Mouse (Mus musculus): ENCODE data around the gene Zfp169. TPM values are rescaled to one million over a fixed set of nuclear protein-coding genes. Genes with fewer than 3 reads are reported as not detected.

Gene Zfp169
- polyA plus RNA-seq, 1 experiment from 2014 or later, result 8.4 TPM

DNA sequence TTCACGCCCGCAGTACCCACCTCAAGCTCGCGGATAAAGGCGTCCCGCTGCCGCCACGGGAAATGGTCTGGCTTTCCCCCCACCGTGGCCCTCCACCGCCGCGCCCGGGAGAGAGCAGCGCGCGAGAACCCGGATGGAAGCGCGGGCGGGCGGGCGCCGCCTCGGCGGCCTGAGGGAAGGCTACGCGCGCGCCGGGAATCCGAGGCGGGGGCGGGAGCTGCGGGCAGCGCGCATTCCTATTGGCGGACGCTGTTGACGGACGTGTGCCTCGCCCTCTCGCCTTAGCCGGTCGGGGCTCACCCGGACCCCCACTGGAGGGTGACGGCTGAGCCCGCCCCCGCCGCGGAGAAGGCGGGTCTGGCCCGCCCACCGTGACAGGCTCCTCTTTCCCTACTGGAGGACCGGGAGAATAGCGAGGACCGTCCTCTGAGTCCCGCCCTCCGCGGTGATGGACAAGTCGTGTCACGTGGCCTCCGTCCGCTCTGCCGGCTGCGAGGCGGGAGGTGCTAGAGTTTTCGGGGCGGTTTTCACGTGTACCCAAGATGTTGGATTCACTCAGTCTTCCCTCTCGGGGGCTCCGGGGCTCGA, 33.2 kb upstream of the Zfp169 start:
- Histone ChIP-seq H3K4me3 (replicated peaks; ENCODE audit: low read length) (peak overlapping the region; percentile 96), H3K4me1 (replicated peaks; ENCODE audit: control insufficient read depth, insufficient read depth, low read length) (peaks cover 15% of the 10 kb centered on the region), H3K27me3 (replicated peaks; ENCODE audit: control insufficient read depth, insufficient read depth, low read length) (no peaks in the 10 kb centered on the region), H3K9ac (replicated peaks; ENCODE audit: low read depth, low read length) (peak overlapping the region; percentile 98), H3K27ac (ENCODE audit: low read length) (peak overlapping the region; percentile 100), H3K4me2 (ENCODE audit: low read length) (peak overlapping the region; percentile 56), H3K36me3 (ENCODE audit: control insufficient read depth, insufficient read depth) (no peaks in the 10 kb centered on the region), H3K9me3 (ENCODE audit: control insufficient read depth, low read length) (no peaks in the 10 kb centered on the region)
- peak; percentile 98 for ATAC-seq
- under 1% methylated on average over 68 of the region's 72 CpGs for WGBS

DNA sequence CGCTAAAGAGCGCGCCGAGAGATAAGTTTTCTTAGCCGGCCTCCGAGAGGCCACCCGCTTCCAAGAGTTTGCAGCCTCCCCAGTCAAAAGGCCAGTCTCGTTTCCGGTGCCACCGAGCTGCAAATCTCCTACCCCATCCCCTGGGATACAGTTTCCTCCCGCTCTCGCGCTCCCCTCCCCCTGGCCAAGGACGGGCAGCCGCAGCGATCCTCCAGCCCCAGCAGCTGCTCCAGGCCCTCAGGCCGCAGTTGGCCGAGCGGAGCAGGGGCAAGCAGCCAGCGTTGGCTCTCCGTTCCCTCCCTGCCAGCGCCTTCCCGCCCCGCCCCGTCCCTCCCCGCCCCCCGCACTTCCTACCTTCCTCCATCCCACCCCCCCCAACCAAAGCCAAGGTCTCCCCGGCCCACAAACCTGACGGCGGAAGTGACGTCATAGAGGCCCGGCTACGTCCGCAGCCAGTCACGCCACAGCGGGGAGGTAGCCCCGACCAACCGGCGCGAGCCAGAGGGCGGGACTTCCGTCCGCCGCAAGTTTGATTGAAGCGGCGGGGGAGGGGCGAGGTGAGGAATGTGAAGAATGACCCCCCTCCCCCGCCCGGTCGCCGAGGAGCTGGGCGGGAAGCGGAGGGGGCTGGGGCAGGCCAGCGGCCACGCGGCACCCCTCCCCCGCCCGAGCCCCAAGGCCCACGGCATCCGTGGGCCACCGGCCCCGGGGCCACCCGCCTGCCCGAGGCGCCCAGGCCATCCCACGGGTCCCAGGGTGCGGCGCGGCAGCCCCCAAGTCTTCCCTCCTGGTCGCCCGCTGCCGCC, 32.4 kb upstream of the Zfp169 start:
- peak; percentile 82 for ATAC-seq
- Histone ChIP-seq H3K9ac (replicated peaks; ENCODE audit: low read depth, low read length) (peak overlapping the region; percentile 98), H3K9me3 (ENCODE audit: control insufficient read depth, low read length) (no peaks in the 10 kb centered on the region), H3K27me3 (replicated peaks; ENCODE audit: control insufficient read depth, insufficient read depth, low read length) (no peaks in the 10 kb centered on the region), H3K27ac (ENCODE audit: low read length) (peak overlapping the region; percentile 100), H3K4me1 (replicated peaks; ENCODE audit: control insufficient read depth, insufficient read depth, low read length) (peaks cover 20% of the 10 kb centered on the region), H3K4me2 (ENCODE audit: low read length) (peak overlapping the region; percentile 71), H3K4me3 (replicated peaks; ENCODE audit: low read length) (peak overlapping the region; percentile 96), H3K36me3 (ENCODE audit: control insufficient read depth, insufficient read depth) (no peaks in the 10 kb centered on the region)
- WGBS, result under 1% methylated on average over 63 of the region's 72 CpGs

DNA sequence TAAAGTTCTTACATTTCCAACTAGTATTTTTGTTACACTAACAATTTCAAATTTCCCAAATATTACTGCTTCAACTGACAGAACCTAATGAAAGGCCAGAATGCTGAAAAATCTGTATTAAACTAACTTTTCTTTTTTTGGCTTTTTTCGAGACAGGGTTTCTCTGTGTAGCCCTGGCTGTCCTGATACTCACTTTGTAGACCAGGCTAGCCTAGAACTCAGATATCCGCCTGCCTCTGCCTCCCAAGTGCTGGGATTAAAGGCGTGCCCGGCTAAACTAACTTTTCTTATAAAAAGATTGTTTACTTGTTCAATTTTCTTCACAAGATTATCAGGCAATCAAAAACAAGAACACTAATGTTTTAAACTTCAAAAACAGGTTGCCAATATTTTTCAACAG, 31.6 kb upstream of the Zfp169 start:
- H3K9me3 ChIP-seq (ENCODE audit: control insufficient read depth, low read length), result no peaks in the 10 kb centered on the region
- no peak for ATAC-seq
- no peak overlapping the region for H3K27ac ChIP-seq (ENCODE audit: low read length)
- H3K36me3 ChIP-seq (ENCODE audit: control insufficient read depth, insufficient read depth), result no peaks in the 10 kb centered on the region
- no peak overlapping the region for H3K9ac ChIP-seq (replicated peaks; ENCODE audit: low read depth, low read length)
- H3K4me2 ChIP-seq (ENCODE audit: low read length), result peak overlapping the region; percentile 71
- peak overlapping the region; percentile 96 for H3K4me3 ChIP-seq (replicated peaks; ENCODE audit: low read length)
- WGBS, result 43% methylated on average over 4 of the region's 4 CpGs
- peaks cover 26% of the 10 kb centered on the region for H3K4me1 ChIP-seq (replicated peaks; ENCODE audit: control insufficient read depth, insufficient read depth, low read length)
- no peaks in the 10 kb centered on the region for H3K27me3 ChIP-seq (replicated peaks; ENCODE audit: control insufficient read depth, insufficient read depth, low read length)

DNA sequence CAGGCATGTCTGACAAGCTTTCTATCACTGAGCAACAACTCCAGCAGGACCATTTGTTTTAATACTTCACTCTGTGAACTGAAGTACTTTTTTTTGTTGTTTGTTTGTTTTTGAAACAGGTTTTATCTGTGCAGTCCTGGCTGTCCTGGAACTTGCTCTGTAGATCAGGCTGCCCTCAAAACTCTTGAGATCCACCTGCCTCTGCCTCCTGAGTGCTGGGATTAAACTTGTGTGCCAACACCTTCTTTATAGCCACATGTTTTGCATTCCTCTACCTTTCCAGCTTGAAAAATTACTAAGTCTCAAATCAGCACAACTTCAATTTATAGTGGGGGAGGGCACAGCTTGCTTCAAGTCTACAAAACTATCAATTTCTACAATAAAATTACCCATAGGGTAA, 31.1 kb upstream of the Zfp169 start:
- Histone ChIP-seq H3K4me3 (replicated peaks; ENCODE audit: low read length) (no peak overlapping the region), H3K4me2 (ENCODE audit: low read length) (peak overlapping the region; percentile 31; the same call in 1 of the 2 replicates), H3K27ac (ENCODE audit: low read length) (no peak overlapping the region), H3K36me3 (ENCODE audit: control insufficient read depth, insufficient read depth) (no peaks in the 10 kb centered on the region), H3K9me3 (ENCODE audit: control insufficient read depth, low read length) (no peaks in the 10 kb centered on the region), H3K9ac (replicated peaks; ENCODE audit: low read depth, low read length) (no peak overlapping the region), H3K4me1 (replicated peaks; ENCODE audit: control insufficient read depth, insufficient read depth, low read length) (peaks cover 26% of the 10 kb centered on the region), H3K27me3 (replicated peaks; ENCODE audit: control insufficient read depth, insufficient read depth, low read length) (no peaks in the 10 kb centered on the region)
- no peak for ATAC-seq

DNA sequence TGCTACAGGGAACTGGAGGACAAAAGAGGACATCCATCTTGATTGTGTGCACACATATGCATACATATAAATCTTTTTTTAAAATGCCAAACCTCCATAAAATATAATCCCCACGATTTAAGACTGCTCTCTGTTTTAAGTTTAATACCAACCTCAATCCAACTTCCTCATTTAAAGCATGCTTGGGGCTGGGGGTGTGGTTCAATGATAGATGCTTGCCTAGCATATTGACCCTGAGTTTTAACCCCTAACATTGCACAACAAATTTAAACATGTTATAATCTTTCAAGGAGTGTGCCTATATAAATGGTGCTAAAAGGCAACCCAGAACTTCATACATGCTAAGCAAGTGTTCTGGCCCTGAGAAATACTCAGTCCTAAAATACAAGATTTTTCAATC, 27.2 kb upstream of the Zfp169 start:
- no peak overlapping the region for H3K27ac ChIP-seq (ENCODE audit: low read length)
- no peak for ATAC-seq
- no peak overlapping the region for H3K9ac ChIP-seq (replicated peaks; ENCODE audit: low read depth, low read length)
- no peaks in the 10 kb centered on the region for H3K9me3 ChIP-seq (ENCODE audit: control insufficient read depth, low read length)
- peaks cover 22% of the 10 kb centered on the region for H3K4me1 ChIP-seq (replicated peaks; ENCODE audit: control insufficient read depth, insufficient read depth, low read length)
- no peak overlapping the region for H3K4me3 ChIP-seq (replicated peaks; ENCODE audit: low read length)
- H3K27me3 ChIP-seq (replicated peaks; ENCODE audit: control insufficient read depth, insufficient read depth, low read length), result no peaks in the 10 kb centered on the region
- no peaks in the 10 kb centered on the region; the same call in none of the 2 replicates for H3K36me3 ChIP-seq (ENCODE audit: control insufficient read depth, insufficient read depth)
- WGBS, result 65% methylated on average over 1 of the region's 1 CpGs
- H3K4me2 ChIP-seq (ENCODE audit: low read length), result no peak overlapping the region

DNA sequence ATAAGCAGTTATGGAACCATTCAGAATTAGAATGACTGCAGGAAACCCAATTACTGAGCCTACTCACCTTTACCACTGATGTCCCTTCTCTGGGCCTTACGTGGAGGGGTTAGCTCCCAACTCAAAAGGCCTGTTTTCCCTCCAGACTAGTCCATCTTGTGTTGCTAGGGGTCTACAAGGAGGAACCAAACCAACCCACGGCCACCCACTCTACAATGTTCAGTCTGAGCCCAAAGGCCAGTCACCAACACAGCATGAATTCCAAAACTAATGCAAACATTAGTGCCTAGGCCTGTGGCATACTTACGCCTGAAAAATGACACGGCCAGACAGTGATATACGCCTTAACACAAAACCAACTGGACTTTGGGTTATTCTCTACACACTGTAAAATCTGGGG, 20.2 kb upstream of the Zfp169 start:
- H3K4me3 ChIP-seq (replicated peaks; ENCODE audit: low read length), result no peak overlapping the region
- H3K4me2 ChIP-seq (ENCODE audit: low read length), result no peak overlapping the region
- H3K36me3 ChIP-seq (ENCODE audit: control insufficient read depth, insufficient read depth), result no peaks in the 10 kb centered on the region; the same call in none of the 2 replicates
- no peaks in the 10 kb centered on the region for H3K4me1 ChIP-seq (replicated peaks; ENCODE audit: control insufficient read depth, insufficient read depth, low read length)
- no peak overlapping the region for H3K27ac ChIP-seq (ENCODE audit: low read length)
- no peaks in the 10 kb centered on the region for H3K9me3 ChIP-seq (ENCODE audit: control insufficient read depth, low read length)
- H3K27me3 ChIP-seq (replicated peaks; ENCODE audit: control insufficient read depth, insufficient read depth, low read length), result no peaks in the 10 kb centered on the region
- 86% methylated on average over 5 of the region's 5 CpGs for WGBS
- no peak overlapping the region for H3K9ac ChIP-seq (replicated peaks; ENCODE audit: low read depth, low read length)
- ATAC-seq, result no peak

DNA sequence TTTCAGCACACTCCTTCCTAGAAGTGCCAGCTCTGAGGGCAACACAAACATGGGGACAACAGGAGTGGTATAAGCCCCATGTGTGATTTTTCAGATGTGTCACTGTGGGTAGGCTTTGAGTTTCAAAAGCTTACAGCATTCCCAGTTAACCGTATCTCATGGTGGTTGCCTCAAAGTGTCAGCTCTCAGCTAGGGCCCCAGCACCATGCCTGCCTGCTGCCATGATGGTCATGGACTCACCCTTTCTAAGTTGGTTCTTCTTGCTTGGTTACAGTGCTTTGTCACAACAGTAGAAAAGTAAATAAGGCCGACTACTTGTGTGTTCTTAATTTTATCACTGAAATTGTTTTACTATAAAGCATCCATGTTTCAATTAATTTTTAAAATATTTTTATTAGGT, 18.2 kb upstream of the Zfp169 start:
- H3K4me2 ChIP-seq (ENCODE audit: low read length), result no peak overlapping the region
- no peak overlapping the region for H3K4me3 ChIP-seq (replicated peaks; ENCODE audit: low read length)
- H3K27ac ChIP-seq (ENCODE audit: low read length), result no peak overlapping the region
- no peaks in the 10 kb centered on the region for H3K27me3 ChIP-seq (replicated peaks; ENCODE audit: control insufficient read depth, insufficient read depth, low read length)
- no peak overlapping the region for H3K9ac ChIP-seq (replicated peaks; ENCODE audit: low read depth, low read length)
- WGBS, result 77% methylated on average over 2 of the region's 2 CpGs
- no peaks in the 10 kb centered on the region; the same call in 1 of the 2 replicates for H3K4me1 ChIP-seq (replicated peaks; ENCODE audit: control insufficient read depth, insufficient read depth, low read length)
- no peaks in the 10 kb centered on the region for H3K9me3 ChIP-seq (ENCODE audit: control insufficient read depth, low read length)
- H3K36me3 ChIP-seq (ENCODE audit: control insufficient read depth, insufficient read depth), result no peaks in the 10 kb centered on the region; the same call in 1 of the 2 replicates
- ATAC-seq, result no peak

DNA sequence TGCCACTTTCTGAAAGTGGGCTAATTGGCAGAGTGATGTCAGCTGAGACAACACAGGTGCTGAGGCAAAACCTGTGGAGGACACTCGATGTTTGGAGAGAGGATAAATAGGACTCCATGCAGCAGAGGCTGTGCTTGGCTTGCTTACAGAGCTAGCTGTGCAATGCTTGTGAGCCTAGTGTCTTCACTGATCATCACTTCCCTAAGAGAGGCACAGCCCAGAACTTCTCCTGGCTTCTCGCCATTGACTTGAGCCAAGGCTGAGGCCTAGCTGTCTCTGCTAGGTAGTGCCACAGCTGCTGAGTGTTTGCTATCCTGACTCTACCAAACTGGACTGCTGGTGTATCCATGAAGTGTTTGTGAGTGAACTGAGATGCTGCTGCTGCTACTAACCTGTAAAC, 17.4 kb upstream of the Zfp169 start:
- Histone ChIP-seq H3K36me3 (ENCODE audit: control insufficient read depth, insufficient read depth) (no peaks in the 10 kb centered on the region; the same call in 1 of the 2 replicates), H3K4me2 (ENCODE audit: low read length) (no peak overlapping the region), H3K4me3 (replicated peaks; ENCODE audit: low read length) (no peak overlapping the region), H3K9ac (replicated peaks; ENCODE audit: low read depth, low read length) (no peak overlapping the region), H3K27me3 (replicated peaks; ENCODE audit: control insufficient read depth, insufficient read depth, low read length) (no peaks in the 10 kb centered on the region), H3K27ac (ENCODE audit: low read length) (no peak overlapping the region), H3K4me1 (replicated peaks; ENCODE audit: control insufficient read depth, insufficient read depth, low read length) (no peaks in the 10 kb centered on the region; the same call in 1 of the 2 replicates), H3K9me3 (ENCODE audit: control insufficient read depth, low read length) (no peaks in the 10 kb centered on the region)
- ATAC-seq, result no peak
- WGBS, result 80% methylated on average over 2 of the region's 2 CpGs

DNA sequence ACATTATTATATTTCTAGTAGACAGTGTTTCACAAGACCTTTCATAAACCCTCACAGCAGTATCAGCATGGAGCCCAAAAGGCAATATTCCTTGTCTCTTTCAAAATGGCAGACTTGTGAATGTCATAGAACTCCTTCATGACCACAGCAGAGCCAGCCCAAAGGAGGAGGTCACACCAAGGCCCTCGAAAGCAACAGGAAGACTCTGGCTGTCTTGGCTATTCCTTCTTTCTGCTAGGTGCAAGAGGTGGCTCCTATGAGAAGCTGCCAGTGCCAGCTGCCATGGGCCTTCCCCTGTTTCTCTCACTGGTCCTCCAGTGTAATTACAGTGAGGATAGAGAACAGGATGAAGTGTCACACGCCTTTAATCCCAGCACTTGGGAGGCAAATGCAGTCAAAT, 15.8 kb upstream of the Zfp169 start:
- Histone ChIP-seq H3K4me3 (replicated peaks; ENCODE audit: low read length) (no peak overlapping the region), H3K27ac (ENCODE audit: low read length) (no peak overlapping the region), H3K9ac (replicated peaks; ENCODE audit: low read depth, low read length) (no peak overlapping the region), H3K36me3 (ENCODE audit: control insufficient read depth, insufficient read depth) (no peaks in the 10 kb centered on the region), H3K4me1 (replicated peaks; ENCODE audit: control insufficient read depth, insufficient read depth, low read length) (no peaks in the 10 kb centered on the region; the same call in 1 of the 2 replicates), H3K4me2 (ENCODE audit: low read length) (no peak overlapping the region), H3K9me3 (ENCODE audit: control insufficient read depth, low read length) (no peaks in the 10 kb centered on the region), H3K27me3 (replicated peaks; ENCODE audit: control insufficient read depth, insufficient read depth, low read length) (no peaks in the 10 kb centered on the region)
- 42% methylated on average over 2 of the region's 2 CpGs for WGBS
- 0 out of 2 replicates have a peak, but pooled peaks have one; percentile 18 for ATAC-seq
